Mouse (Mus musculus): ENCODE measurements around the gene Glt1d1. TPM values are rescaled to one million over a fixed set of nuclear protein-coding genes. Genes with fewer than 3 reads are reported as not detected.

Gene Glt1d1
- total RNA-seq, 1 experiment from 2014 or later = 0.35 TPM

- ATAC-seq (ENCODE audit: extremely low read depth, insufficient number of reproducible peaks, low FRiP score, poor library complexity, severe bottlenecking) = no peak
These were observed 123.5 kb downstream of the Glt1d1 start for GRCm38 (mm10) chr5:127755594-127755993.

- ATAC-seq (ENCODE audit: extremely low read depth, insufficient number of reproducible peaks, low FRiP score, poor library complexity, severe bottlenecking) = no peak
These were observed 123.9 kb downstream of the Glt1d1 start for GRCm38 (mm10) chr5:127756011-127756410.

- no peak for ATAC-seq (ENCODE audit: extremely low read depth, insufficient number of reproducible peaks, low FRiP score, poor library complexity, severe bottlenecking)
These were observed 124.8 kb downstream of the Glt1d1 start for GRCm38 (mm10) chr5:127756671-127757423.

- no peak for ATAC-seq (ENCODE audit: extremely low read depth, insufficient number of reproducible peaks, low FRiP score, poor library complexity, severe bottlenecking)
These were observed 126.5 kb downstream of the Glt1d1 start for GRCm38 (mm10) chr5:127758576-127758975.

Other genes with a start within 250 kb of the Glt1d1 start
- 248 and 273 TPM in 2 replicates for gene Slc15a4, start 635 bp downstream of the Glt1d1 start, total RNA-seq (2017)

Measured in neutrophil, adult 5-6 weeks (primary cell).